Mouse (Mus musculus): ENCODE data around the gene Depdc1a.
"Not testable (repeated sequence)": the region's sequence is repeated elsewhere in the genome, so short reads cannot be mapped to it uniquely, and the experiment has no call there.

Gene Depdc1a

GRCm38 (mm10) chr3:159495243-159495801 is at the start of gene Depdc1a:
Depdc1a (plus strand) TSS chr3:159495433.
- peak; percentile 83 to 85 for DNase-seq (ENCODE audit: low read depth in 2 of 2, low spot score in 2 of 2)

DNA sequence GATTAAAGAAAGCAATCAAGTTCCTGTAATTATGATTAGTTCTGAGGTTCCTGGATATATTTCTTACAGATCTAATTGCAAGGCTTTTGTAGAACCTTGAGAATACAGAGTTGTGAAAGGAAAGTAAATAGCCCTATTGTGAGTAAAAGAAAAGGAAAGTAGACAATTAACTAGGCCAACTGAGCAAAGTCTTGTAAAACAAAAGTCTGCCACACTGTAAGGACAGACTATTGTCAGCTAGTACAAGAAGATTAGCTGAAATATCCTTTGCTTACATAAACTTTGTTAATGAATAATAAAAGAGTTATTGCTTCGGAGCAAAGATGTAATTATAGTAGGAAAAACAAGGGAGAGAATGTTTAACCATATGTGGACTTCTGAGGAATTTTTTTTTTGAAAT is 25.2 kb upstream of the Depdc1a start:
- DNase-seq (ENCODE audit: low read depth in 2 of 2, low spot score in 2 of 2) = no peak

- DNase-seq (ENCODE audit: low read depth in 2 of 2, low spot score in 2 of 2) = no peak
These were observed 19.8 kb upstream of the Depdc1a start for GRCm38 (mm10) chr3:159475465-159475864.

GRCm38 (mm10) chr3:159477250-159477962 is 17.8 kb upstream of the Depdc1a start:
- DNase-seq (ENCODE audit: low read depth in 2 of 2, low spot score in 2 of 2) = no peak

DNA sequence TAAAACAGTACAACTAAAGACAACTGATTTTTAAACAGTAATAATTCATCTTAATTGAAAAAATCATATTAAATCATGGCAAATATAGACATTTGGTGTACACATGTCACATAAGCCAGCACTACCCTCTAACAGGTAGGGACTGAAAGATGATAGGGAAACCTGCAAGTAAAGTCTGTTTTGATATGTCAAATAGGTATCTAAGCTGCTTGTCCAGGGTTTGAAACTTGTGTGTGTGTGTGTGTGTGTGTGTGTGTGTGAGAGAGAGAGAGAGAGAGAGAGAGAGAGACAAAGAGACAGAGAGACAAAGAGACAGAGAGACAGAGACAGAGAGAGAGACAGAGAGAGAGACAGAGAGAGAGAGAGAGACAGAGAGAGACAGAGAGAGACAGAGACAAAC is 524 bp upstream of the Depdc1a start:
- not testable (repeated sequence) for DNase-seq (ENCODE audit: low read depth in 2 of 2, low spot score in 2 of 2)

- DNase-seq (ENCODE audit: low read depth in 2 of 2, low spot score in 2 of 2) = no peak
These were observed 13.7 kb downstream of the Depdc1a start for GRCm38 (mm10) chr3:159508899-159509298.

GRCm38 (mm10) chr3:159528563-159528962 is 33.3 kb downstream of the Depdc1a start:
- DNase-seq (ENCODE audit: low read depth in 2 of 2, low spot score in 2 of 2) = no peak

GRCm38 (mm10) chr3:159548303-159548702 is 53.1 kb downstream of the Depdc1a start:
- DNase-seq (ENCODE audit: low read depth in 2 of 2, low spot score in 2 of 2) = no peak

- DNase-seq (ENCODE audit: low read depth in 2 of 2, low spot score in 2 of 2) = no peak
These were observed 55.0 kb downstream of the Depdc1a start for GRCm38 (mm10) chr3:159550224-159550623.
